Mouse (Mus musculus): ENCODE measurements at regions not wholly inside any gene's neighbourhood (a gene's known extent, or its start where the extent isn't known, plus 50 kb on each side); places are given as distances from the start of the nearest gene placed in this dataset.

- H3K9ac ChIP-seq (ENCODE audit: insufficient read depth, low read depth) = no peak overlapping the region
- dilution Hi-C loops (cut with MboI; ENCODE audit: extremely low pct_ligation_motif_present, extremely low pct_unique_long_range_greater_than_20kb, low sequenced_read_pairs) = no loop called here
- peak overlapping the region; percentile 74 for H3K4me2 ChIP-seq (ENCODE audit: insufficient read depth, low read depth, poor library complexity, severe bottlenecking)
Measured at GRCm38 (mm10) chr4:137164933-137165332, 112.4 kb upstream of the Wnt4 start.

GRCm38 (mm10) chr4:137164429-137164828, 112.9 kb upstream of the Wnt4 start:
- TF ChIP-seq NRF1 (IDR thresholded peaks at IDR 0.05; ENCODE audit: low read depth, low read length) (0 out of 2 replicates have a peak, but pooled peaks have one; percentile 25), ELF1 (IDR thresholded peaks at IDR 0.05; ENCODE audit: low read depth, low read length) (peak; percentile 27; the same call in 1 of the 2 replicates), RAD21 (IDR thresholded peaks at IDR 0.05; ENCODE audit: low read depth, low read length) (peak; percentile 68), CTCF (conservative IDR thresholded peaks at IDR 0.05 in 1 of 2, IDR thresholded peaks at IDR 0.05 in 1 of 2; ENCODE audit: low read depth in 2 of 2, low read length in 2 of 2) (peak; percentile 61 to 86; a peak in 3 of 4 replicates), MXI1 (IDR thresholded peaks at IDR 0.05; ENCODE audit: low read depth, low read length) (no peak), POLR2A (IDR thresholded peaks at IDR 0.05; ENCODE audit: low read depth, low read length) (no peak), USF1 (IDR thresholded peaks at IDR 0.05; ENCODE audit: low read depth, low read length) (no peak), SMC3 (IDR thresholded peaks at IDR 0.05; ENCODE audit: low read depth, low read length) (peak; percentile 60), KAT2A (IDR thresholded peaks at IDR 0.05; ENCODE audit: insufficient replicate concordance, low read length) (no peak)
- Histone ChIP-seq H3K9ac (ENCODE audit: insufficient read depth, low read depth) (no peak overlapping the region), H3K4me1 (ENCODE audit: control insufficient read depth in 1 of 2, insufficient read depth in 2 of 2) (no peaks in the 10 kb centered on the region), H3K4me2 (ENCODE audit: insufficient read depth, low read depth, poor library complexity, severe bottlenecking) (peak overlapping the region; percentile 74), H3K79me2 (replicated peaks; ENCODE audit: control insufficient read depth, extremely low read depth, insufficient read depth, poor library complexity, severe bottlenecking) (no peaks in the 10 kb centered on the region), H3K27me3 (replicated peaks) (peaks cover 90% of the 10 kb centered on the region), H3K4me3 (replicated peaks in 1 of 3; ENCODE audit: low read depth in 2 of 3, low read length in 2 of 3, poor library complexity in 1 of 3) (no peak overlapping the region), H3K9me3 (replicated peaks; ENCODE audit: low read length) (peaks cover 5% of the 10 kb centered on the region), H3K27ac (ENCODE audit: insufficient read depth, low read depth) (no peak overlapping the region), H3K36me3 (replicated peaks in 1 of 2; ENCODE audit: control insufficient read depth in 1 of 2, insufficient read depth in 1 of 2, low read length in 1 of 2) (no peaks in the 10 kb centered on the region)
- peak; percentile 53 for DNase-seq (ENCODE audit: extremely low read depth)
- dilution Hi-C loops (cut with MboI; ENCODE audit: extremely low pct_ligation_motif_present, extremely low pct_unique_long_range_greater_than_20kb, low sequenced_read_pairs) = no loop called here
- in situ Hi-C loops (cut with MboI; ENCODE audit: low pct_ligation_motif_present, low pct_unique_long_range_greater_than_20kb, low sequenced_read_pairs) = no loop called here

More at GRCm38 (mm10) chr4:137164933-137165332, 112.4 kb upstream of the Wnt4 start:
- H3K36me3 ChIP-seq (replicated peaks in 1 of 2; ENCODE audit: control insufficient read depth in 1 of 2, insufficient read depth in 1 of 2, low read length in 1 of 2) = no peaks in the 10 kb centered on the region
- DNase-seq (ENCODE audit: extremely low read depth) = no peak
- no peak overlapping the region for H3K27ac ChIP-seq (ENCODE audit: insufficient read depth, low read depth)
- no peak overlapping the region for H3K4me3 ChIP-seq (replicated peaks in 1 of 3; ENCODE audit: low read depth in 2 of 3, low read length in 2 of 3, poor library complexity in 1 of 3)
- H3K27me3 ChIP-seq (replicated peaks) = peaks cover 87% of the 10 kb centered on the region
- TF ChIP-seq MAFK (IDR thresholded peaks at IDR 0.05; ENCODE audit: insufficient replicate concordance, low read length) (no peak), GABPA (IDR thresholded peaks at IDR 0.05; ENCODE audit: insufficient replicate concordance, low read depth, low read length) (no peak), NELFE (IDR thresholded peaks at IDR 0.05; ENCODE audit: low read depth, low read length) (no peak), MAX (IDR thresholded peaks at IDR 0.05; ENCODE audit: low read length) (no peak), CHD2 (IDR thresholded peaks at IDR 0.05; ENCODE audit: low read length) (no peak), POLR2A (IDR thresholded peaks at IDR 0.05; ENCODE audit: low read depth, low read length) (no peak), HCFC1 (IDR thresholded peaks at IDR 0.05; ENCODE audit: low read depth, low read length) (no peak), MEF2A (IDR thresholded peaks at IDR 0.05; ENCODE audit: borderline replicate concordance, low read depth, low read length) (no peak), TBP (conservative IDR thresholded peaks at IDR 0.05; ENCODE audit: low read depth, low read length) (no peak), ELF1 (IDR thresholded peaks at IDR 0.05; ENCODE audit: low read depth, low read length) (no peak), ETS1 (conservative IDR thresholded peaks at IDR 0.05; ENCODE audit: low read depth, low read length) (no peak), ZKSCAN1 (IDR thresholded peaks at IDR 0.05; ENCODE audit: borderline replicate concordance, low read depth, low read length) (no peak), MYC (IDR thresholded peaks at IDR 0.05; ENCODE audit: low read depth, low read length) (no peak)
- no peaks in the 10 kb centered on the region for H3K4me1 ChIP-seq (ENCODE audit: control insufficient read depth in 1 of 2, insufficient read depth in 2 of 2)
- peaks cover 5% of the 10 kb centered on the region for H3K9me3 ChIP-seq (replicated peaks; ENCODE audit: low read length)
- in situ Hi-C loops (cut with MboI; ENCODE audit: low pct_ligation_motif_present, low pct_unique_long_range_greater_than_20kb, low sequenced_read_pairs) = no loop called here
- no peaks in the 10 kb centered on the region for H3K79me2 ChIP-seq (replicated peaks; ENCODE audit: control insufficient read depth, extremely low read depth, insufficient read depth, poor library complexity, severe bottlenecking)

All from CH12.LX (cell line).